In the genomic region with DNA sequence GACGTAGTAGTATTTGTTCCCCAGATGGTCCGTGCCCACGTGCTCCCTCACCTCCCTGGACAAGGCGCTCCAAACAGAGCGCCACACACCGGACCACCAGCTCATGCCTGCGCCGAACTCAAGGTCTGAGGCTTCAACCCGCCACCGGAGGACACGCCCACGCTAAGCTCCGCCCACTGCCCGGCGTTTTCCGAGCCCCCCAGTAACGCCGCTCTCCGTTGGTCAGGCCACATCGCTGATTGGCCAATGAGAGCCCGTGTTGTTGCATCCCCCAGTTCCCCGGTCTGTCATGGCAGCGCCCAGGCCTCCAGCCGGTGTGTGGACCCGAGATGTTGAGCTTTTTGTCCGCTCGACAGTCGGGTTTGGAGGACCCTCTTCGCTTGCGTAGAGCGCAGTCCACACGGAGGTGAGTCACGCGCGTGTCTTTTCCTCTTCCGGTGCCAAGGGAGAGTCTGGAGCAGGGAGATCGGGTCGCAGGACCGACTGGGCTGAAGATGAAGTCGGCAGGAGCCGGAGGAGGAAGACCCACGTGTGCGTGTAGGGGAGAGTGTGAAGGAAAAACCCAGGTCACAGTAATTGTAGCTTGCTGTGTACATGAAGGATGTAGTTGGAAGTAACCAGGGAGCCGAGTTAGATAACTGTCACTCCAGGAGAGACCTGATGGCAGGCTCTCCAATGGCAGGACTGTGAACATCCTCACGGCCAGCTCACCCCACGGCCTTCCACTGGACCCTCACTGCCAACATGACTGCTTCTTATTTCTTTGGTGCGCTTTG, we compare ENCODE assay signal across 8 mouse cellular contexts. TPM values are rescaled to one million over a fixed set of nuclear protein-coding genes. Genes with fewer than 3 reads are reported as not detected.
A peak's percentile ranks its signal among the peaks of the same experiment; 100 is the strongest.
DNase-seq lines count a peak whose midpoint lies in the region; ATAC-seq and TF ChIP-seq lines count a peak whose summit lies in the region.

Ndufaf2 (minus strand) TSS at position 159 of the 776 bp plus-strand sequence.
Ercc8 (plus strand) TSS at position 267 of the 776 bp plus-strand sequence.

- ATAC-seq in activated CD4-positive, CD25-positive, alpha-beta regulatory T cell, adult 4 months = peak; percentile 91

- no peak for TF ChIP-seq CTCF in cortical plate, adult 2 months (IDR thresholded peaks at IDR 0.05; ENCODE audit: extremely low read depth, insufficient read depth, low read length)

- peaks cover 1% of the 10 kb centered on the region; the same call in 1 of the 2 replicates for H3K4me1 ChIP-seq in cortical plate, adult 2 months (ENCODE audit: control insufficient read depth, insufficient read depth, low read length)
- peaks cover 23% of the 10 kb centered on the region for H3K4me1 ChIP-seq in megakaryocyte, embryonic 14.5 days

- no peaks in the 10 kb centered on the region for H3K27me3 ChIP-seq in megakaryocyte, embryonic 14.5 days (replicated peaks)

- no peaks in the 10 kb centered on the region for H3K9me3 ChIP-seq in megakaryocyte, embryonic 14.5 days

- peak within 1 kb of the TSS; percentile 75 for H3K4me3 ChIP-seq in cortical plate, adult 2 months (ENCODE audit: insufficient read depth, low read length)
- peak within 1 kb of the TSS; percentile 95 for H3K4me3 ChIP-seq in megakaryocyte, embryonic 14.5 days (replicated peaks)

- no peak within 1 kb of the TSS for H3K27ac ChIP-seq in cortical plate, adult 2 months (ENCODE audit: insufficient read depth, low read length)

- TF ChIP-seq POLR2A in cortical plate, adult 2 months (IDR thresholded peaks at IDR 0.05; ENCODE audit: extremely low read depth, insufficient read depth, low read length) = peak; percentile 60; the same call in 1 of the 2 replicates

- peaks cover 17% of the 10 kb centered on the region for H3K36me3 ChIP-seq in megakaryocyte, embryonic 14.5 days (replicated peaks; ENCODE audit: low read length)

- peak; percentile 90 to 91 for DNase-seq in gastrocnemius, adult 8-10 months (ENCODE audit: low spot score in 2 of 2)
- peak; percentile 83 for DNase-seq in hindlimb bud, embryonic 11.5 days (ENCODE audit: extremely low spot score, low read depth, low spot score)
- peak; percentile 90 to 98 for DNase-seq in left cerebral cortex, adult 8-10 months (ENCODE audit: low spot score in 2 of 2)
- peak; percentile 95 to 97 for DNase-seq in right cerebral cortex, postnatal 10 days (ENCODE audit: low spot score in 2 of 2)
- peak; percentile 99 for DNase-seq in urinary bladder, postnatal 25 days (ENCODE audit: low spot score)

RNA-seq across cellular contexts. Expression of gene Ndufaf2, which starts in this region (rescaled TPM):
- 10 to 100 TPM; 36.9 to 39.8 TPM for polyA plus RNA-seq in activated CD4-positive, CD25-positive, alpha-beta regulatory T cell, adult 4 months (2017; shearing (Covaris generic))
- polyA plus RNA-seq in cortical plate, adult 2 months (2012; rRNA removed) = 38.6 and 38.7 TPM in 2 replicates
- 10 to 100 TPM; 13.2 to 16.5 (median 15.2) TPM for total RNA-seq in gastrocnemius, adult 8-10 months (2022)
- 10 to 100 TPM; 18.7 to 25.3 (median 22.8) TPM for total RNA-seq in left cerebral cortex, adult 8-10 months (2022)
- polyA plus RNA-seq in megakaryocyte, embryonic 14.5 days (2012; ENCODE audit: insufficient read depth, low replicate concordance) = 29.6 TPM in 1 of 2 replicates, not detected in the other

RNA-seq across cellular contexts. Expression of gene Ercc8, which starts in this region (rescaled TPM):
- polyA plus RNA-seq in activated CD4-positive, CD25-positive, alpha-beta regulatory T cell, adult 4 months (2017; shearing (Covaris generic)) = 10 to 100 TPM in 1 of 2 experiments, 1 to 10 TPM in 1; 8.3 to 10.7 TPM
- 12.7 and 13.0 TPM in 2 replicates for polyA plus RNA-seq in cortical plate, adult 2 months (2012; rRNA removed)
- 1 to 10 TPM; 4.9 to 7.0 (median 5.6) TPM for total RNA-seq in gastrocnemius, adult 8-10 months (2022)
- 10 to 100 TPM; 15.3 to 18.6 (median 16.3) TPM for total RNA-seq in left cerebral cortex, adult 8-10 months (2022)
- 1.00 and 6.8 TPM in 2 replicates for polyA plus RNA-seq in megakaryocyte, embryonic 14.5 days (2012; ENCODE audit: insufficient read depth, low replicate concordance)
